Mouse (Mus musculus): ENCODE data around the gene Ip6k3.

The Ip6k3 gene

DNA sequence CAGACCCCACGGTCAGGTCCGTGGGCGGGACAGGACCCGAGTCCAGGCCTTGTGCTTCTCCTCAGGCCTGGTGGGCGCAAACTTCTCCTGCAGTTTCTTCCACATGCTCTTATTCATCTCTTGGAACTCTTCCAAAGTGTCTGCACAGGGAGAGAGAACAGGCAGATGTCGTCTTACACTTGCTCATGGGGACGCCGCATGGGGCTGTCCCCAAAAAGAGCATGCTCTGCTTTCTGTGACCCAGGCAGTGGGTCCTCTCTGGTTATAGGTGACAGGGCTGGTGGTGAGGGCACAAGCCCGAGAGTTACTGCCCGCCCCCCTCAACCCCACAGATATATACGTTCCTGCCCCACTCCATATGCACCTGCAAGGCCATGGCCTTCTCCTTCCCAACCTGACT lies 44.9 kb downstream of the Ip6k3 start:
- DNase-seq (ENCODE audit: low spot score in 2 of 2): no peak

DNA sequence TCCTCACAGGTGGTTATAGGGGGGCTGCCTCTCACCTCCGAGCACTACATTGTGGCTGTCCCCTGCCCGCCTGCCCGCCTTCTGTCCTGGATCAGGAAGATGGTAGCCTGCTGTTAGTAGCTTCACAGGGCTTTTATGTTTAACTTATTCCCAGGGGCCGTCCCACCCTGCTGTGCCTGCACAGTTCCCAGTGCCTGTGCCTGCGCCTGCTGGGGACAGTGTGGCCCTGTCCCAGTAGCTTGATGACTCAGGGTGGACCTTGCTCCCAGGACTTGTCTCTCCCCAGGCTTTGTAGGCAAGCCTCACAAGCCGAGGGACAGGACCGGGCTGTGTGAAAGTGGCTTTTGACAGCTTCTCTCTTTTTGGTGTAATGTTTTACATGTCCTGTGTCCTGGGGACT lies 45.8 kb downstream of the Ip6k3 start:
- no peak for DNase-seq (ENCODE audit: low spot score in 2 of 2)

DNA sequence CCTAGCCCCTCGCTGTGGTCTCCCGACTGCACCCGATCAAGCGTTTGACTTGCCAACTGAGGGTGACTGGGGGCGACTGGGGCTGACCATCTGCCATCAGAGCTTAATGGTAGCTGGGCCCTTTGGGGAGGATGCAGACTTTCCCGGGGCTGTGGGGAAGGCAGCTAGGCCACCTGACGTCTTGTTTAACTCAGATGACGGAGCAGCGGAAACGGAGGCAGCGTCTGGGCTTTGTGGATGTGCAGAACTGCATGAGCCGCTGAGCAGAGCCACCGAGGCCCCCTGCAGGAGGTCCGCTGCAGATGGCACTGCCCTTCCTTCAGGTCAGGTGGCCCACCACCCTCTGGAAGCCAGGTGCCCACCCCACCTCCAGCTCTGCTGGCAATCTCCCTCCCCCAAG lies 46.3 kb downstream of the Ip6k3 start:
- no peak for DNase-seq (ENCODE audit: low spot score in 2 of 2)

DNA sequence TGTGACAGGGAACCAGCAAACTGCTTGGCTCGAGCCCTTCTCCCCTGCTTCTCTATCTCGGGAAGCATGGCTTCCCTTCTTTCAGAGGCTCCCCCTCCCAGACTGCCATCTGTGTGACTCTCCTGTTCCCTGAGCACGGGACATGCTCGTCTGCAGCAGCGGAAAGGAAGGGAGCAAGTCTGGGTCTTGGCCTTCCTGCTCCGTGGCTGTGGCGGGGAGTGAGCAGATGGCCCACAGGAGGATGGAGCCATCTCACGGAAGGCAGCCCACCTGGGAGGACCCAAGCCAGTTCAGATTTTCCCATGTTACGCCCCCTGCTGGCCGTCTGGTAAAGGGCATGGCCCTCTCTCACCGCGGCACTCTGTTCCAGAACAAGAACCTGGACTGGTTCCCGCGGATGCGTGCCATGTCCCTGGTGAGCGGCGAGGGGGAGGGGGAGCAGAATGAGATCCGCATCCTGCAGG lies 47.0 kb downstream of the Ip6k3 start:
- DNase-seq (ENCODE audit: low spot score in 2 of 2): peak in 1 of 2 experiments; percentile 28

DNA sequence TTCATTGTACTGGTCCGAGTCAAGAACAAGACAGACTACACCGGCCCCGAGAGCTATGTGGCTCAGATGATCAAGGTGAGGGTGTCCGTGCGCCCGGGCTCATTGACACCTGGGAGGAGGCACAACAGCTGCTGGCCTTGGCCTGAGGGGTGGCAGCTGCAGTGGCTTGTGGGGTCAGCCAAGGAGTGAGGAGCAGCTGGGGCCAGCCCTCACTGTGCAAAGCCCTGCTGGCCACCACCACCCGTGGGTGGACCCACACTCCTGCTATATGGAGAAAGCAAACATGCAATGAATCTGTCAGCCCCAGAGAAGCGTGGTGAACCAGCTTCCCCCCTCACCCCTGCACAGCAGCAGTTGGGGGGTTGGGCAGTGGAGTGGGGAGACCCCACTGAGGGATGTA lies 47.6 kb downstream of the Ip6k3 start:
- no peak for DNase-seq (ENCODE audit: low spot score in 2 of 2)

DNA sequence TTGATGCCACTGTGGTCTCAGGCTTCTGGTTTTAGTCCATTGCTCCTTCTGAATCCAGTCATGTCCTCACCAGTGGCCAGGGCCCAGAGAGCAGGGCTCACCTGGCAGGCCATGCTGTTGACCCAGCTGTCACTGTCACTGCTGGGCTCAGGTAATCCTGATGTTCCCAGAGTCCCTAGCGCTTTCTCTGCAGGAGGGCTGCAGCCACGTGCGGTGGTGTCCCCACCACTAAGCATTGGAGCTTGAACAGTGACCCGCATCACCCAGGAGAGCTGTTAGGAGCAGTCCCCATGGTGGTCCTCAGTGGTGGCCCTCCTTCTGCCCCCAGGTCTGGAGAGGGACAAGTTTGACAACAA lies 48.1 kb downstream of the Ip6k3 start:
- DNase-seq (ENCODE audit: low spot score in 2 of 2): no peak

DNA sequence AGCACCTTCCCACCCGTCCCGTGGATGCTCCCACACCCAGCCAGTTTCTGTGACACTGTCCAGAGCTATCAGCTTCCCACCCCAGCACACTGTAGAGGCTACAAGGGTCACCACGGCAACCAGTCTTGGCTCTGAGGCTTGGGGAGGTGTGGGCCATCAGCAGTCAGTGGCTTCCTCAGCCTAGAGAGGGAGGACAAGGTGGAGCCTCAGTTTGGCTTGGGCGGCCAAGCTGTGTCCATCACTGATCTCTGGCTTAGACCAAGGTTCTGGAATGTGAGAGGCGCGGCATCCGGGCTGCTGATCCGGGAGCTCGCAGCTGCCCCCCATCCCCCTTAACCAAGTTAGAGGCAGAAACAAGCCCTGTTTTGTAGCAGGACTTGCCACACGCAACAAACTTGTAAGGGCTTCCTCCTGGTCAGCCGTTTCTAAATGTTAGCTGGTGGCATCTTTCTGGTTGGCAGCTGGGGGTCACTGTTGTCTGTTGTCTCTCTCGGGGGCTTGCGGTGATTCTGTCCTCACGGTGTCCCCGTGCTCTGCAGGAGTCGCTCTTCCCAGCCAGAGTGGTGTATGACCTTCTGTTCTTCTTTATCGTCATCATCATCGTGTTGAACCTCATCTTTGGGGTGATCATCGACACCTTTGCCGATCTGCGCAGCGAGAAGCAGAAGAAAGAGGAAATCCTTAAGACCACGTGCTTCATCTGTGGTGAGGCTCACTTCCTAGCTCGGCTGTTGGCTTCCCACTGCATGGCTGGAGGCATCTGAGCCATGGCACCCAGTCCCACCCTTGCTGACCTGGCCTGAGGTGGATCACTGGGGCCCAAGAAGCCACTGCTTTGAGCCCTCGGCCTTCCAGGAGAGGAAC lies 48.7 kb downstream of the Ip6k3 start:
- no peak for DNase-seq (ENCODE audit: low spot score in 2 of 2)

DNA sequence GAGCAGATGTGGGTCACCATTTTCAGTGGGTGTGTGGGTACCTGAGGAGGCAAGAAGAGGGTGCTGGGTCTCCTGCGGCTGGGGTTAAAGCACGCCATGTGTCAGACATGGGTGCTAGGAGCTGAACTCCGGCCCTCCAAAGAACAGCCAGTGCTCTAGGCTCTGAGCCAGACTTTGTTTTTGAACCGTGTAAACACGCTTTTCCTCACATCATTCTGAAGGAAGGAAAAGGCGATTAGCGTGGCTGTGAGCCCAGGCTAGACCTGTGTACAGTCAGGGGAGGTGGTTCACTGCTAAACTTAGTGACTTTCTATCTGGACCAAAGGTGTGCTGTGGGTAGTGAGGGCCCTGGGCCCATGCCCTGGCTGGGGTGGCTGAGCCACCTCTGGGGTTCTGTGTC lies 57.5 kb downstream of the Ip6k3 start:
- DNase-seq (ENCODE audit: low spot score in 2 of 2): no peak

DNA sequence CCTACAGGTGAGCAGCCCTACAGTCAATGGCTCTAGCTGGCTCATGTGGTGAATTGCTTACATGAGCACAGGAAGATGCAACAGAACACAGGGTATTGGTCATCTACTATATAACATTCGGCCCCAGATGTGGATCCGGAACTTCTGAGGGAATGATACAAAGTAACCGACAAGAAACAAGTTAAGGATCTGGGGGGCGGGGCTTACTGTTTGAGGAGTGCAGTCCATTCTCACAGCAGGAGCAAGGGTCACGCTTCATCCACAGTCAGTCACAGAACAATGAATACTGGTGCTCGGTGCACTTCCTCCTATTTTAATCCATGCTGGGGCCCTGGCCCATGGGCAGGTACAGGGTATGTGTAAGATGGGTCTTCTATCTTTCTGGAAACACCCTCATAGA lies 59.7 kb downstream of the Ip6k3 start:
- no peak for DNase-seq (ENCODE audit: low spot score in 2 of 2)

DNA sequence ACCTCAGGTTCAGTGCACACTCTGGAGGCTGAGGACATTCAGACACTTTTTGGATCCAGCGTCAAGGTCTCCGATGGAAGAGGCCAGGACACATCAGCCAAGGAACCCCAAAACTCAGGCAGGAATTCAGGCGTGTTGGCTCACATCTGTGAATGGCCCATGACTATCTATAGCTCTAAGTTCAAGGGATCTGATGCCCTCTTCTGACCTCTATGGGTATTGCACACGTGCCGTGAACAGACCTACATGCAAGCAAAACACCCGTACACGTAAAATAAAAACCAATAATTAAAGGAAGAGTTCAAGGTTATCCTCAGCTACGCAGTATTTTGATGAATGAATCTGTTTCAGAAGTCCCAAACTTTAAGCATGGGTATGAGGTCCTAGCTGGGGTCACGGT lies 60.9 kb downstream of the Ip6k3 start:
- peak in 1 of 2 experiments; percentile 38 for DNase-seq (ENCODE audit: low spot score in 2 of 2)

DNA sequence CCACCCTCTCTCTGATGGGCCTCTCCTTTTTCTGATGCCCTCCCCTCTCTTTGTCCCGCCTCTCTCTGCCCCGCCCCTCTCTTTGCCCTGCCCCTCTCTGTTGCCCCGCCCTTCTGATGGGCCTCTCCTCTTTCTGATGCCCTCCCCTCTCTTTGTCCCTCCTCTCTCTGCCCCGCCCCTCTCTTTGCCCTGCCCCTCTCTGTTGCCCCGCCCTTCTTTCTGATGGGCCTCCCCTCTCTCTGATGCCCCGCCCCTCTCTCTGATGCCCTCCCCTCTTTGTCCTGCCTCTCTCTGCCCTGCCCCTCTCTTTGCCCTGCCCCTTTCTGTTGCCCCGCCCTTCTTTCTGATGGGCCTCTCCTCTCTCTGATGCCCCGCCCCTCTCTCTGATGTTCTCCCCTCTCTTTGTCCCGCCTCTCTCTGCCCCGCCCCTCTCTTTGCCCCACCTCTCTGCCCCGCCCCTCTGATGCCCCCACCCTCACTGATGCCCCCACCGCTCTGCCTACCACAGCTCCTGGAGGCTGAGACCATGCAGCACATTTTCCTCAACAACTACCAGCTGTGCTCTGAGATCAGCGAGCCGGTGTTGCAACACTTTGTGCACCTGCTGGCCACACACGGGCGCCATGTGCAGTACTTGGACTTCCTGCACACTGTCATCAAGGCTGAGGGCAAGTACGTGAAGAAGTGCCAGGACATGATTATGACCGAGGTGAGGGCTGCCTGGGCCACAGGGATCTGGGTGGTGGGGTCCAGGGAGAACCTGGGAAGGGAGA lies 61.7 kb downstream of the Ip6k3 start:
- DNase-seq (ENCODE audit: low spot score in 2 of 2): no peak

DNA sequence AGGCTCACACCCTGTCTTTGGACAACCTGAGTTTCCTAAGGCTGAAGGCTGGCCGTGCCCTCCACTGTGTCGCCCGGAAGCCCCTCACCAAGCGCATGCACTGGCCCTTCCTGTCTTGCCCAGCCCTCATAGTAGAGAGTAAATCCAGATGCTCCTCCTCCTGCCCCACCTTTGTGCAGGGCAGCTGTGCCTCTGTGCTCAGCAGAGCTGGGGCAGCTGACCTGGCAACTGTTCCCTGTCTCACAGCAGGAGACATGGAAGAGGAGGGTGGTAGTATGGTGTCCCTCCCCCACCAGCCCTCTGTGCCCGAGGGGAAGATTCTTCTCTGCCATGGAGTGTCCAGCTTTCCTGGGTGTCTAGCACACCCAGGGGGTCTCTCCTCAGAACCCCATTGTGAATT lies 65.9 kb downstream of the Ip6k3 start:
- DNase-seq (ENCODE audit: low spot score in 2 of 2): no peak

DNA sequence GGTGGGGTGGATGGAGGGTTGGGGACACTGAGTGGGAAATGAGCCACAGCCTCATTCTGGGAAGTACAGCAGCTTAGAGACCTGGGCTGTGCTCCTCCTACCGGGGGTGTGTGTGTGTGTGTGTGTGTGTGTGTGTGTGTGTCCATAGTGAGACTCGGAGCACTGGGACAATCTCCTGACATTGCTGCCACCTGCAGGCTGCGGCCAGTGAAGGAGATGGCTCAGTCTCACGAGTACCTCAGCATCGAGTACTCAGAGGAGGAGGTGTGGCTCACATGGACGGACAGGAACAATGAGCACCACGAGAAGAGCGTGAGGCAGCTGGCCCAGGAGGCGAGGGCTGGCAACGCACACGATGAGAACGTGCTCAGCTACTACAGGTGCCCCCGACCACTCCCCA lies 71.9 kb downstream of the Ip6k3 start:
- DNase-seq (ENCODE audit: low spot score in 2 of 2): no peak
